Mouse (Mus musculus) myocyte (in vitro differentiated cells): ENCODE measurements around the gene Zfp36l1.
A peak's percentile ranks its signal among the peaks of the same experiment; 100 is the strongest.

Experiments
- POLR2A ChIP-seq: IDR thresholded peaks from one replicate; pipeline ENCODE4 v1.6.1; 2011; ENCODE audit warnings: low read depth, mild to moderate bottlenecking, control low read depth, moderate library complexity; ENCODE audit not compliant: insufficient read length
- TCF12 ChIP-seq: IDR thresholded peaks from one replicate; pipeline ENCODE4 v1.6.1; 2011; ENCODE audit warnings: mild to moderate bottlenecking, control low read depth; ENCODE audit not compliant: poor library complexity, insufficient read depth, severe bottlenecking
- USF1 ChIP-seq: IDR thresholded peaks from one replicate; pipeline ENCODE4 v1.6.1; 2011; ENCODE audit warnings: low read depth, mild to moderate bottlenecking, control low read depth, moderate library complexity

DNA sequence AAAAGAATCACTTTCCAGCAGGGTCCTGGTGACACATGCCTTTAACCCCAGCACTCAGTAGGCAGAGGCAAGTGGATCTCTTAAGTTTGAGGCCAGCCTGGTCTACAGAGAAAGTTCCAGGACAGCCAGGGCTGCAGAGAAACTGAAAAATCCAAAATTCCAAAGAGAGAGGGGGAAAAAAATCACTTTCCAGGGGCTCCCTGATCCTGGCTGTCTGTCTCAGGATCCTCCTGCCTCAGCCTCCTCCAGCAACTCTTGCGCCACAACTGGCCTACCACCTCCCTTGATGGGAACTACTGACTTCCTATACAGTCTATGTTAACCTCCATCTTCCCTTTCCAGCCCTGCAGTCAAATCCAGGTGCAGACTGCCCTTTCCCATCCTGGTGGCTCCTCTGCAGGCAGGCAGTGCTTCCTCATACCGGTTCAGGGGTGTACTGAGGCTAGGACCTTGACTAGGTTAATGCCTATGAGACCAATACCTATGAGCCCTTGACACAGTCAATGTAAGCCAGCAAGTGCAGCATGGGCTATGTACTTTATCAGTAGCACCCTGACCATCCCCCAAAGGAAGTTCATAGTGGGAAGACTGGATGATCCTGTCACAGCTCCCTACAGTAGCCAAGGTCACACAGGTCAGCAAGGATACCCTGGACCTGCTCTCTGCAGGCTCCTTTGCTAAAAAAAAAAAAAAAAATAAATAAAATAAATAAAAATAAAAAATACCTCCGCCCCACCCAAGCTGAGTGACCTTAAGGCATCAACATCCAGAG, 5.7 kb downstream of the Zfp36l1 start:
- TF ChIP-seq TCF12 (no peak), USF1 (no peak), POLR2A (peak; percentile 28)
